Mouse (Mus musculus) monocyte, adult 2 months (primary cell): ENCODE measurements around the gene Abo.
"Not testable (repeated sequence)": the region's sequence is repeated elsewhere in the genome, so short reads cannot be mapped to it uniquely, and the experiment has no call there.

Experiments used
- DNase-seq, 2 experiments: peaks; one replicate each; pipeline ENCODE4 v3.0.0; 2022; ENCODE audit warnings: low spot score in 2 of 2, low read depth in 1 of 2

Abo gene

DNA sequence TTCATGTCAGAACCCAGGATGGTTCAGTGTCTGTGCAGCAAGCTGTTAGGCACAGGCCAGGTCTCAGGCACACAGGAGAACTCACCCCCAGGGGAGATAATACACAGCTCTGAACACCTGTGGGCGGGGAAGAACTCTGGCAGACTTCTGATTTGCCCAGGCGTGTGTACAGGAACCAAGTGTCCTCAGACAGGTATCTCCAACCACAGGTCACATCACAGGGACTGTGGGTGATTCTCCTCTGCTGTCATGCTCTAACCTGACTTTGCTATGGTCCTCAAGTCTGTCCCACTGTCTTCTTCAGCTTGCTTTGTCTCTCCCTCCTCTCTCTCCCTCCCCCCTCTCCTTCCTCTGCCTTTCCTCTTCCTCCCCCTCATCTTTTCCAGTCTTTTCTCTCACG is at the start of gene Abo:
Abo (minus strand) TSS at position 101 of the 400 bp plus-strand sequence.
- no peak for DNase-seq

DNA sequence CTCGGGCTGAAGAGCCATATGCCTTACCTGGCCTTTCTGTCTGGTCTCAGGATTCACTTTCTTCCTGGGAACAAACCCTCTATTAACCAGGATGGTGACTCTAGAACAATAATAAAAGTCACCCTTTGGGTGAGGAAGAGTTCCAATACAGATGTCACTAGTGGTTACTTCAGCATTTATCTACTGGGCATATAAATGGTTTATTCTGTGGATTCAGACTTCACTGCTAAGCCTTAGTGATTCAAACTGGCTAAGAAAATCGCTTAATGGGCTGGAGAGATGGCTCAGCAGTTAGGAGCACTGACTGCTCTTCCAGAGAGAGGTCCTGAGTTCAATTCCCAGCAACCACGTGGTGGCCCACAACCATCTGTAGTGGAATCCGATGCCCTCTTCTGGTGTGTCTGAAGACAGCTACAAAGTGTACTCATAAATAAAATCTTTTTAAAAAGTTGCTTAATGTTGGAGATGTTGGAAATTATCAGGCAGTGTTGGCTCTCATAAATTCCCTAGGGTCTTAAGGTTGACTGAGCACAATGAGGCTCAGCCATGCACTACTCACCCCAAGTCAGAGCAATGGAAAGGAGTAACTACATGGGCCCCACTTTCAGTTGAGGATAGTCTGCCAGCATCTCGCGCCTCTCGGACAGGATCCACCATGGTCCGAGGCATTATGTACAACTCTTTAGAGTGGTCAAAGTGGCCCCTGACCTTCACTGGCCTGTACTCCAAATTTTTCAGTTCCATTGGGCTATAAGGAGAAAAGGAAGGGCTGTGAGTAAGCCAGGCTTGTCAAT is 49.6 kb upstream of the Abo start:
- DNase-seq = no peak

DNA sequence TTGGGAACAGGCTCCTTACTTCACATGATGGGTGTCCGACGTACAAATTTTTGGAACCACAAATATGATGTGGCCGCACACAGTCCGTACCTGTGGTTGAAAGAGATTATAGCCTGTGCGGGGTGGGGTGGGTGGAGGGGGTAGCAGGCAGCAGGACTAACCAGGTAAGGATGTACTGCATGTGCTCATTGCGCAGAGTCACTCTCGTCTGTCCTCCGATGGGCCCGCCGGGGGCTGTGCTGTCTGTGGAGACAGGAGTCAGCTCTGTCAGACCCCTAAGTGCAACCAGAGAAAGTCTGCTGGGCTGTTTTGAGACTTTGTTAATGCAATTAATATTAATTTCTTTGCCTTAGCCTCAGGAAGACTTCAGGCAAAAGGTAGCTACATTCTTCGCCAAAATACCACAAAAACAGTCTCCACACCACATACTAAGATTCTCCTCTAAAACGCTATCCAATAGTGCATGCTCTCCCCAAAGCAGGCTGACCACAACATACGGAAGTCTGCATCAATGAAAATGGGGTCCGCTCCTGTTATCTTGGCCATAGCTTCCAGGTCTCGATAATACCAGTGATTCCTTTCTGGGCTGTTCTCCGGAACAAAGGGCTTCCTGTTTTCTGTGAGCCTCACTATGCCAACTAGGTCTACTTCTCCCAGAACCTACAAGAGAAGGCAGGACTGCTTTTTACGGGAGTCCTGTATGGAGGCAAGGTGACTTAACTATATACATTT is 48.8 kb upstream of the Abo start:
- DNase-seq = no peak

DNA sequence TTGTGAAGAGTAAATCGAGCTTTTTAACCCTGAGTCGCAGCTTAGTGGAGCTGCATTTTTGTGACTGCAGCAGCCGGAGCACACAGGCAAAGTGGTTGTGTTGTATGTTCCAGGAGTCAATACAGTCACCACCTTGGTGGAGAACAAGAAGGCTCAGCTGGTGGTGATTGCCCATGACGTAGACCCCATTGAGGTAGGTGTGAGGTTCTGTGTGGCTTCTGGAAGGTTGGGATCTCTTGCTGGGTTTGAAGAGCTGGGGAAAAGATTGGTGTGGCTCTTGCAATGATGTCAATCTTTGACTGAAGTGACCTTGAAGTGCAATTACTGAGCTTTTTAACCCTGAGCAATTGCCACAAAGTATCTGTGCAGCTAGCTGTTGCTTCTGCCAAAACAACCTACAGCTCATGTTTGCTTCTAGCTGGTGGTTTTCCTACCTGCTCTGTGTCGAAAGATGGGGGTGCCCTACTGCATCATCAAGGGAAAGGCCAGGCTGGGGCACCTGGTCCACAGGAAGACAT is 47.5 kb upstream of the Abo start:
- no peak for DNase-seq

DNA sequence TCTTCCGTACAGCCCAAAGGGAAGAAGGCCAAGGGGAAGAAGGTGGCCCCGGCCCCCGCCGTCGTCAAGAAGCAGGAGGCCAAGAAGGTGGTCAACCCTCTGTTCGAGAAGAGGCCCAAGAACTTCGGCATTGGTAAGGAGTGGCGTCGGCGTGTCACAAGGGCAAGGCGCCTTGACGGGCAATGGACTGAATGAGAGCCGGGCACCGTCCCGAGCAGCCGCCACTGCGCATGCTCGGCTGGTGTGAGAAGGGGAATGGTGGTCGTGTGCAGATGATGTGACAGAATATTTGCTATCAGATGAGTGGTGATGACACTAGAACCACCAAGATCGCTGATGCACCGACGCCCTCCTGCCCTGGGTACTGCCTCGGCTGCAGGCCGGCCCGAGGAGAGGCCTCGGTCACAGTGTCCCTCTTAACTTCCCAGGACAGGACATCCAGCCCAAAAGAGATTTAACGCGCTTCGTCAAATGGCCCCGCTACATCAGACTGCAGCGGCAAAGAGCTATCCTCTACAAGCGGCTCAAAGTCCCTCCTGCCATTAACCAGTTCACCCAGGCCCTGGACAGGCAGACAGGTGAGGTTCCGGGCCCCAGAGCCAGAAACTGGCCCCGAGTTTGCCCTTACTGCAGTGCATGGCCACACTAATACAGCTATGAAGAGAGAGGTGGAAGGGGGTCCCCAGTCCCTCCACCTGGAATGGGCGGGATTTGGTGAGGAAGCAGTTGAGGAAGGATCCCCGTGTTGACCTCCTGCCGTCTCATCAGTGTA is 46.4 kb upstream of the Abo start:
- no peak for DNase-seq

DNA sequence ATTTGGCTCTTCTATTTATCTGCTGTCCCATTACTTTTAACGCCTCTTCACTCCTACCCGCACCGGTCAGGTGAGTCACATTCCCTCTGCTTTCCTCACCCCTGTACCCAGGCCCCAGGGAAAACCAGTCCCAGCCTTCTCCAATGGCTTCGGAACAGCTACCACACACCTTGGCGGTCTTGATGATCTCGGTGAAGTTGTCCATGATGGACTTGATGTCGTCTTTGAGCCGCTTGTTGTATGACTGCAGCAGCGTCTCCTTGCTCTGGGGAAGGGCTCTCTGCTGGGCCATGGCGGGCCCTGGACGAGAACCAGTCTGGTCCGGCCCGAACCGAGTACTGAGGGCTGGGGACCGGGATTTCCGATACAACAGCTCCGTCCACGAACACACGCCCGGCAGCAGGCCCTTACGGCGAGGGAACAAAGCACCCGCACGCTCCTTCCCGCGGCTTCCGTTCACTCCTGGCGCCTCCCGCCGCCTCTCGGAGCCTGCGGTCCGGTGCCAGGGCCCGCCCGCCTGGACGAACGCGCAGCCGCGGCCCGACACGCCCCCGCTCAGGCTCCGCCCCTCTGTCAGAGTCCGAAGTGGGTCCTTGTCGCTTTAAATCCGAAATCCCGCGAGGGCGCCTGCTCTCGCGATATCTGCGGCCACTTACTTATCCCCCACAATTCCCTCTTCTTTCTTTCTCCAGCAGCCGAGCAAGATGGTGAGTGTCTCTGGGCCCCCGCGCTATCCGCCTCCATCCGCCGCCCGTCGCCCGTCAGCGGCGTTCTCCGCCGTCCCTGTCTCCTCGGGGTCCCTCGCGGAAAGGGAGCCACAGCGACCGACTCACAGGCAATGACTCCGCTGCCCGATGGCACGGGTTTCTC is 45.6 kb upstream of the Abo start, which contains the start of the genes Med22 and Rpl7a:
Med22 (minus strand) TSS at position 554 of the 870 bp plus-strand sequence.
Rpl7a (plus strand) TSS at position 641 of the 870 bp plus-strand sequence.
- DNase-seq = peak; percentile 96 to 99

DNA sequence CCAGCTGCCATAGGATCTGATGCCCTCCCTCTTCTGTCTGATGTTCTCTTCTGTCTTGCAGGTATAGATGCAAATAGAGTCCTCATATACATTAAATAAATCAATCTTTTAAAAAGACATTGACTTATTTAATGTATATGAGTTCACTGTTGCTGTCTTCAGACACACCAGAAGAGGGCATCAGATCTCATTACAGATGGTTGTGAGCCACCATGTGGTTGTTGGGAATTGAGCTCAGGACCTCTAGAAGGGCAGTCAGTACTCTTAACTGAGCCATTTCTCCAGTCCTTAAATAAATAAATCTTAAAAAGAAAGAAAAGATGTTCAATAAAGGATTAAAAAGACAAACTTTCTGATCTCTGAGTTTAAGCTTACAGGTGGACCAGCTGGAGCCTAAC is 44.6 kb upstream of the Abo start:
- no peak for DNase-seq

DNA sequence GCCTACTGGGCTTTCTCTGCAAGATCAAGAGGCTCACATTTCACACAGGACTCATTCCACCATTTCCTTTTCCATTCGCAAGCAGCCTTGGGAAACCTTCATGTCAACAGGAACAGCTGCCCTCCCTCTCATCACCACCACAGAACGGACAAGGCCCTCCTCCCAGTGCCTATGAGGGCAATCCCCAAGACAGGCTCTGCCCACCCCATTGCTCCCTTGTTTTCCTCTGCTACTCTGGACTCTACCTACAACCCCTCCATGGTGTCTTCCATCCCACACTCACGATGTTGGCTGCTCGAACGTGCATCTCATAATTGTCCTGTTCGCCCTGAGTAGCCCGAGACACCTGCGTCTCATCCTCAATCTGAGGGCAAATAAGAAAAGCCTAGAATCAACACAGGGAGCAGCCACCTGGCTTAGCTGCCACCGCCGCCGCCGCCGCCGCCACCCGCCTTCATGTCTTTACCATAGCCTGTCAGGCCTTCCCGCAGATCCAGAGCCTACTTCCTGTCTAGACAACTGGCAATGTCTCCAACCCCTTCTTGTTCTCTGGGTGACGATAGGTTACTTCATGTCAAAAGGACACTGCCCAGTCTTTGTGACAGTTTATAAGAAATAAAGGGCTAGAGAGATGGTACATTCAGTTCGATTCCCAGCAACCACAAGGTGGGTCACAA is 44.1 kb upstream of the Abo start:
- DNase-seq = no peak

DNA sequence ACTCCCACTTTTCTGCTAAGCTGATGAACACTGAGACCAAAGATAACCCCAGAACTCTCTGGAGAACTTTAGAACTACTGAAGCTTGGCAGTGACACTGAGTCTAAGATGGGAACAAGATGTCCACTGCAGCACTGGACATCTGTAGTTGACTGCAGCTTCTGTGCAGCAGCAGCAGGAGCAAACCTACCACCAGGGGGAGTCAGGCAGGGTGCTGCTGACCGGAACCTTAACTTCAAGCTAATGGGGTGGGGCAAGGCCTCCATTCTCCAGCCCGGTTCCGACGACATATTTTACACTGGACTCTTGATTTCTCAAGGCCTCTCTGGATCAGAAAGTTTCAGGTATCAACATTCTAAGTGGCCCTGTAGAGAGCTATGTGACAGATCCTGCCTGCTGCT is 42.3 kb upstream of the Abo start:
- DNase-seq = no peak

DNA sequence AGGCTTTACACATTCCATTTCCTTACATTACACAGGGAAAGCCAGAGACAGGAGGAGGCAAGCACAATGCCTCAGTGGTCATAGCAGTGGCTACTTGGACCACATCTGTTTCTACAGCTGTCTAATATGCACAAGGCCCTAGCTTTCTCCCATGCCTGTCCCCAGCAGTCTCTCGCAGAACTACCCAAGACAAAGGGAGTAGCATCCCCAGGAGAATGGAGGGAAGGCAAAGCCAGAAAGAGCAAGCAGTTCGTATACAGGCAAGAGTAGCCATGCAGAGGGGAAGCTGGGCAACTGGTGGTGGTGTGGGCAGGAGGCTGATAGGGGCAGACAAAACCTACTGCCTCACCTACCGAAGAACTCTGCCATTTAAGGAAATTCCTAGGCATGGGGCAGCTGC is 41.7 kb upstream of the Abo start:
- DNase-seq = no peak

DNA sequence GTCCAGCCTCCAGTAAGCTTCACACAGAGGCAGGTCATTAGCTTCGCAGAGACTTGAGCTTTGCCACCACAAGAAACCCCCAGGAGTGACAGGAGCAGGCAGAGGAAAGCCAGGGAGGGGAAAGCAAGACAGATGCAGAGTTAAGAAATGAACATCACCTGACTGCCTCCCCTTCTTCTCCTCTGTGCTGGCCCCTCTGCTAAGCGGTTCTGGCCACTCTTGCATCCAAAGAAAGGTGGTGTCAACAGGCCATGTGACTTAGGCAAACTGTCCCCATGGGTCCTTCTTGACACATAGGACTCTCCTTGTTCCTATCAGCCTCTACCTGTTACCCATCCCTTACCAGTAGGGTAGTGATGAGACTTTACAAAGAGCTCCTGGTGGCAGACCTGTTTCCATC is 41.2 kb upstream of the Abo start:
- no peak for DNase-seq

DNA sequence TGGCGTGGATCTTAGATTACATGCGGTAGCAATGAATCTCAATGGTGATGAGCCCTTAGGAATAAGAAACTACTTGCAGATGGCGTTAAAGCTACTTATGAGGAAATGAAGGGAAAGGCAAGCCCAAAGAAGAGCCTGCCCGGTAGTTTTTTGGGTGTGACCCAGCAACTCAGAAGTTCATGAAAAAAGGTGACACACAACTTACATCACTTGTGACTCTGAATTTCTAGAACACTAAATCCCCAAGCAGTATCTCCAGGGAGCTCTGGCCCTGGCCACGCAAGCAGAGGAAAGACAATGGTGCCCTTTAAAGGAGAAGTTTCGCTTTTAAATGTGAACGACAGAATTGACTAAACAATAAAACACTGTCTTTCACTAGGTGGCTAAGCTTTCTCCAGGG is 38.5 kb upstream of the Abo start:
- no peak for DNase-seq

DNA sequence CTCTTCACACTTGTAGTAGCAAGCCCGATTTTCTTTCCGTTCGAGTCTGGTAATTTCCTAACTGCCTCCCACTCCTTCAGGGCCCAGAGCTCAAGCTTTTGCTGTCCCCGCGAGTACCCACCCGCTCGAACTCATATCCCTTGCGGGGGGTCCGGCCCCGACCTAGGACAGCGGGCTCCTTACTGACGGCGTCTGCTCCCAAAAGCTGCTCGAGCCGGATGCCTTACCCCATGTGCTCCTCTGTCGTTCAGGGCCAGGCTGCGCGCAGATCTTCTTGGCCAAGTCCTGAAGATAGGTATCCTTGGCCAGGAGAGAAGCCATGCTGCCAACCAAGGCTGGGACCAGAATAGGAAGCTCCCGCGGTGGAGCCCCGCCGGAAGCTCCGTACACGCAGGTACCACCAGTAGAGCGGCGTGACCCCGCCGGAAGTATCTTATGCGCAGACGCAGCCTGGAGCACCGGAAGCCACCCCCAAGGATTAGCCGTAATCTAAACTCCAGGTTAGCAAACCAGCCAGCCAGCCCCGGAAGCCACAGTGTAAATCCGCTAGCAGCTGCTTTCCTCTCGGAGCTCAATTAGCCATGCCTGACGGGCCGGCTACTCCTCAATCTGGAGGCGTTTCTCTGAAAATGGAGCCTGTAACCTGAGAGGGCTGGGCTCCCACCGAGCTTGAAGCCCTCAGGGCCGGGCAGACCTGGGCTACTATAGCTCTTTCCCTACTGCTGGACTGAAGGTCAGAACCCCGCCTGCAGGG is 37.9 kb upstream of the Abo start, which contains the start of gene Surf6:
Surf6 (minus strand) TSS at position 413 of the 754 bp plus-strand sequence.
- peak; percentile 79 to 84 for DNase-seq

DNA sequence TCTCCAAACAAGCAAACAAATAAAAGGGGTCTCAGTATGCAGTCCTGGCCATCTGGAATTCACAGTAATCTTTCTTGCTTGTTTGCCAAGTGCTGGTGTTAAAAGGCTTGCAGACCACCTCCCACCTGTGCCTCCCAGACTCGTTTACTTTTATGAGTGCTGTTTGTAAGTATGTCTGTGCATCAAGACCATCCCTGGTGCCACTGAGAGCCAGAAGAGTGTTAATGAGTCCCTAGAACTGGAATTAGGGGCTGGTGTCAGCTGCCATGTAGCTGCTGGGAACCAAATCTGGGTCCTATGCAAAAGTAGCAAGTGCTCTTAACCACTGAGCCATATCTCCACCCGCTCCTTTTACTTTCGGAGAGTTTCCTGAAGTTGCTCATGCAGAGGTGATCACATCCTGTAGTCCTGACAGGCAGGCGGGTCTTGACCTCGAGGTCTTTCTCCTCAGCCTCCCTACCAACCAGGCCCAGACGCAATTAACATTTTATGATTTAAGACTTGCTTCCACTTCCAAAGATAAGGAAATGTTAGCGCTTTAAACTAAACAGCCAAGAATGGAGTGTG is 37.1 kb upstream of the Abo start:
- no peak for DNase-seq

DNA sequence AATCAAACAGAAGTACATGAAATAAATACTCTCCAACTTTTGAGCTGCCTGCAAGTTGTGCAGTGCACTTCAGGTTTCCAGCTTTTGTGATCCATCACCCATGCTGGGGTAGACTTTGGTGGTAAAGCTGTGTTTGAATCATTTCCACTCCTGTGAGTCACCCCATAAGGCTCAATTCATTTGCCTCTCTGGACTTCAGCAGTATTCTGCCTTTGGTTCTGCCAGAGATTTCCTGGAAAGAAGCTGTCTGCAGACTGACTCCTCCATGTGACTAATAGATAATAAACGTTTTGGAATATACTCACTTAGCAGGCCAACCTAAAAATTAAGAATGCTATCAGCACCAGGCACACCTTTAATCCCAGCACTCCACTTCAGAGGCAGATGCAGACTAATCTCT is 36.0 kb upstream of the Abo start:
- no peak for DNase-seq

DNA sequence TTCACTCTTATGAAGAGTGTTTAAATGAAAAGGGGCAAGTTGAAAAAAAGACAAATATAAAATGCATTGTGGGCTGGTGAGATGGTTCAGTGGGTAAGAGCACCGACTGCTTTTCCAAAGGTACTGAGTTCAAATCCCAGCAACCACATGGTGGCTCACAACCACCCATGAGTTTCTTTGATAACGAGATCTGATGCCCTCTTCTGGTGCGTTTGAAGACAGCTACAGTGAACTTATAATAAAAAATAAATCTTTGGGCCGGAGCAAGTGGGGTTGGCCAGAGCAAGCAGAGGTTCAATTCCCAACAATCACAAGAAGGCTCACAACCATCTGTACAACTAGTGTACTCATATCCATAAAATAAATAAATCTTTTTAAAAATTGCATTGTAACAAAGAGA is 31.1 kb upstream of the Abo start:
- DNase-seq = no peak

DNA sequence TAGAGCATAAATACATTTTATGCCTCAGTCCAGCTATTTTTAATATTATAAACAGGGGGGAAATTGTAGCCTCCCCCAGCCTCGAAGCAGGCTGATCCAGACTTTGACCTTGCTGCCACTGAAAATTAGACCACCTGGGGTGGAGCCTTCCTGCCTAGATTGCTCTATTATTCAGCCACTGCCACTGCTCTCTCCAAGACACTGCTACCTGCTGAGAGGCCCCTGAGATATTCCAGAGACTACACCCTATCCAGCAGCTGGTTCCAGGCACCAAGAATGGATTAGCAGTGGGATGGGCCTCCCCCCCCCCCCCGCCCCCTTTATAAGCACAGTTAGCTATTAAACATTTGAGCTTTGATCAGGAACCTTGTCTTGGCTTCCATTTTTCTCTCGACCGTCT is 21.4 kb upstream of the Abo start:
- not testable (repeated sequence) for DNase-seq

DNA sequence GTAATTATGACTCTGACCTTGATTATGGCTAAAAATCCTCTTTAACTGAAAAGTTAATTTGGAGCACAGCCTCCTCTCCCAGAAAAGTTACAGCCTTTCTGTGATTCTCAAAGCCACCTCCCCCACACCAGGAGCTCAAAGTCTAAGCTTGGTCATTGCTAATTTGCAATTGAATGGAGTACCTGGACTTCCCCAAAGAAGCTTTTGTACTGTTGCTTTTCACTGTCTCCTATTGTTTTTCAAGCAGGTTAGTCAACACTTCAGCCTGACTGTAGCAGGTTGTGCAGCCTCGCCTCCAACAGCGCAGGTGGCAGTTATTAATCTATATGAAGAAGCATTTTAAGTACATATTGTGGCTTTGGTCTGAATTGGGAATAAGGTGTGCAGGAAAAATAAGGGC is 20.8 kb upstream of the Abo start:
- DNase-seq = not testable (repeated sequence)

DNA sequence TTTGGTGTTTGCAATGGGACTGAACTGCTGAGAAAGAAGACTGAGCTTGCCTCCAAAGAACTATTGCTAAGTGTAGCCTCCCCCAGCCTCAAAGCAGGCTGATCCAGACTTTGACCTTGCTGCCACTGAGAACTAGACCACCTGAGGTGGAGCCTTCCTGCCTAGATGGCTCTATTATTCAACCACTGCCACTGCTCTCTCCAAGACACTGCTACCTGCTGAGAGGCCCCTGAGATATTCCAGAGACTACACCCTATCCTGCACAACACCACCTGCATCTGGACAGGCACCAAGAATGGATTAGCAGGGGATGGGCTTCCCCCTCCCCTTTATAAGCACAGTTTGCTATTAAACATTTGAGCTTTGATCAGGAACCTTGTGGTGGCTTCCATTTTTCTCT is 13.8 kb upstream of the Abo start:
- no peak for DNase-seq
